In the genomic region with DNA sequence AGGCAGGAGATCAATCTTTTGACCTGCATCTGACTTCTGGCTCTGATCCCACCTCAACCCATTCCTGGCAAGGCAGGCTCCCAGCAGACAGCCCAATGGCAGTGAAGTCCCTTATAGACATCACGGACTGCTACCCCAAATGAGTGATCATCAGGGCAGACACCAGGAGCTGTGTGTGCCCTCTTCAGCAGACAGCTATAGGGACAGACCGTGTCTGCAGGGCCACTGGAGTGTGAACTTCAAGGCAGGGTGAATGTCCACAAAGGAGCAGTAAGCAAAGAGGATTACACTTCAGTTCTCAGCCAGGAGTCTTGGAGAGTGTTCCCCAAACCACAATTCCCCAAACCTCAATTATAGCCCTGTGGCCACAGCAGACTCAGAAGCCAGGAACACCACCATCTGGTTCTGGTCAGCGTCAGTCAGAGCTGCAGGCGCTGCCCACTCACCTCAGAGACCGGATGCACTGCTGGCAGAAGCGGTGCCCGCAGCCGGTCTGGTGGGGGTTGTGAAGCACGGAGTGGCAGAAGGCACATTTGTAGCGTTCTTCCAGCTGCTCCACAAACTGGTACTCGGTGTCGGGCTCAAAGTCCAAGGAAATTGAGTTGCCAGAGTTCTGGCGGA, we compare ENCODE assay signal across 9 mouse cellular contexts. TPM values are rescaled to one million over a fixed set of nuclear protein-coding genes. Genes with fewer than 3 reads are reported as not detected.
DNase-seq lines count a peak whose midpoint lies in the region; ATAC-seq and TF ChIP-seq lines count a peak whose summit lies in the region.
"Had no signal": no experiment of that assay in that cellular context is flagged by ENCODE, and none has a peak within 500 bp of the region (broad histone marks: within the 10 kb centered on the region; RNA-seq: fewer than 3 reads in every experiment).

No protein-coding gene starts in this region.

- WGBS in lung, embryonic 15.5 days: 36% methylated on average over 13 of the region's 13 CpGs
- WGBS in embryonic facial prominence, embryonic 12.5 days: 37% methylated on average over 13 of the region's 13 CpGs
- WGBS in heart, embryonic 14.5 days: 42% methylated on average over 13 of the region's 13 CpGs
- 40% methylated on average over 13 of the region's 13 CpGs for WGBS in stomach, embryonic 14.5 days

- no peaks in the 10 kb centered on the region for H3K9me3 ChIP-seq in lung, embryonic 15.5 days
- H3K9me3 ChIP-seq in embryonic facial prominence, embryonic 12.5 days: 0 out of 2 replicates have a peak, but pooled peaks cover 2% of the 10 kb centered on the region
- no peaks in the 10 kb centered on the region for H3K9me3 ChIP-seq in heart, embryonic 14.5 days (ENCODE audit: control insufficient read depth, low read length)
- H3K9me3 ChIP-seq in stomach, embryonic 14.5 days (ENCODE audit: control insufficient read depth, low read depth, low read length): no peaks in the 10 kb centered on the region

- no peak overlapping the region for H3K4me3 ChIP-seq in lung, embryonic 15.5 days
- no peak overlapping the region for H3K4me3 ChIP-seq in embryonic facial prominence, embryonic 12.5 days
- no peak overlapping the region for H3K4me3 ChIP-seq in heart, embryonic 14.5 days (ENCODE audit: control insufficient read depth in 1 of 2, insufficient read depth in 1 of 2, low read depth in 1 of 2, low read length in 2 of 2)
- H3K4me3 ChIP-seq in left cerebral cortex, adult 2 months: no peak overlapping the region
- no peak overlapping the region for H3K4me3 ChIP-seq in stomach, embryonic 14.5 days (ENCODE audit: low read depth, low read length)

- no peaks in the 10 kb centered on the region for H3K27me3 ChIP-seq in lung, embryonic 15.5 days
- H3K27me3 ChIP-seq in embryonic facial prominence, embryonic 12.5 days: no peaks in the 10 kb centered on the region
- no peaks in the 10 kb centered on the region for H3K27me3 ChIP-seq in heart, embryonic 14.5 days (ENCODE audit: control insufficient read depth, insufficient read depth, low read length)
- no peaks in the 10 kb centered on the region for H3K27me3 ChIP-seq in stomach, embryonic 14.5 days (ENCODE audit: control insufficient read depth, insufficient read depth, low read length)

- no peak; the same call in 1 of the 2 replicates for ATAC-seq in lung, embryonic 15.5 days (ENCODE audit: borderline replicate concordance, extremely low read depth, low FRiP score, low TSS enrichment)
- ATAC-seq in embryonic facial prominence, embryonic 12.5 days (ENCODE audit: insufficient number of reproducible peaks, insufficient read depth, low FRiP score, low TSS enrichment): no peak
- no peak for ATAC-seq in heart, embryonic 14.5 days (ENCODE audit: insufficient number of reproducible peaks, insufficient read depth, low FRiP score, low read depth)
- ATAC-seq in stomach, embryonic 14.5 days (ENCODE audit: insufficient number of reproducible peaks, insufficient read depth, low FRiP score, low read depth): 0 out of 2 replicates have a peak, but pooled peaks have one; percentile 8

- TF ChIP-seq CTCF in left cerebral cortex, adult 2 months (IDR thresholded peaks at IDR 0.05): no peak

- H3K27ac ChIP-seq in lung, embryonic 15.5 days: peak overlapping the region; percentile 60
- H3K27ac ChIP-seq in embryonic facial prominence, embryonic 12.5 days: peak overlapping the region; percentile 41; the same call in 1 of the 2 replicates
- peak overlapping the region; percentile 4 to 61 for H3K27ac ChIP-seq in heart, embryonic 14.5 days (replicated peaks in 1 of 2; ENCODE audit: control insufficient read depth in 1 of 2, insufficient read depth in 1 of 2, low read depth in 2 of 2, low read length in 2 of 2)
- H3K27ac ChIP-seq in left cerebral cortex, adult 2 months: peak overlapping the region; percentile 32; the same call in 1 of the 2 replicates
- H3K27ac ChIP-seq in stomach, embryonic 14.5 days (ENCODE audit: low read length): peak overlapping the region; percentile 52; the same call in 1 of the 2 replicates
- H3K27ac ChIP-seq: liver, embryonic 14.5 days had no signal

- no peak for DNase-seq in lung, adult 18-20 months
- peak in 1 of 2 experiments; percentile 55 for DNase-seq in left cerebral cortex, adult 2 months (ENCODE audit: extremely low spot score in 1 of 2, low spot score in 2 of 2)
- DNase-seq in urinary bladder, postnatal 14 days (ENCODE audit: low spot score): no peak
- no peak for DNase-seq in frontal cortex, postnatal 36 days (ENCODE audit: low spot score in 2 of 2)

- peaks cover 20% of the 10 kb centered on the region for H3K36me3 ChIP-seq in lung, embryonic 15.5 days
- H3K36me3 ChIP-seq in embryonic facial prominence, embryonic 12.5 days: 0 out of 2 replicates have a peak, but pooled peaks cover 15% of the 10 kb centered on the region
- peaks cover 34% of the 10 kb centered on the region for H3K36me3 ChIP-seq in heart, embryonic 14.5 days (ENCODE audit: control insufficient read depth, insufficient read depth, low read length)
- peaks cover 11% of the 10 kb centered on the region for H3K36me3 ChIP-seq in stomach, embryonic 14.5 days (ENCODE audit: control insufficient read depth, insufficient read depth, low read length)

- peak overlapping the region; percentile 34 for H3K4me2 ChIP-seq in lung, embryonic 15.5 days
- peak overlapping the region; percentile 32 for H3K4me2 ChIP-seq in embryonic facial prominence, embryonic 12.5 days (replicated peaks)
- peak overlapping the region; percentile 2 for H3K4me2 ChIP-seq in heart, embryonic 14.5 days (ENCODE audit: low read length)
- peak overlapping the region; percentile 26; the same call in 1 of the 2 replicates for H3K4me2 ChIP-seq in stomach, embryonic 14.5 days (replicated peaks; ENCODE audit: low read depth, low read length)

- intact Hi-C loops in left cerebral cortex, adult 2 months (cut with DNase I): no loop called here

- H3K4me1 ChIP-seq in lung, embryonic 15.5 days: peaks cover 31% of the 10 kb centered on the region
- H3K4me1 ChIP-seq in embryonic facial prominence, embryonic 12.5 days: peaks cover 20% of the 10 kb centered on the region
- H3K4me1 ChIP-seq in heart, embryonic 14.5 days (ENCODE audit: control insufficient read depth in 2 of 2, insufficient read depth in 2 of 2, low read length in 2 of 2): peaks cover 14 to 19% of the 10 kb centered on the region in 2 experiments
- H3K4me1 ChIP-seq in stomach, embryonic 14.5 days (ENCODE audit: control insufficient read depth, insufficient read depth, low read length): peaks cover 15% of the 10 kb centered on the region

- H3K9ac ChIP-seq in lung, embryonic 15.5 days: no peak overlapping the region
- H3K9ac ChIP-seq in embryonic facial prominence, embryonic 12.5 days: no peak overlapping the region
- H3K9ac ChIP-seq in heart, embryonic 14.5 days (ENCODE audit: low read length): no peak overlapping the region; the same call in 1 of the 2 replicates
- H3K9ac ChIP-seq in stomach, embryonic 14.5 days (replicated peaks; ENCODE audit: low read depth, low read length): no peak overlapping the region
- H3K9ac ChIP-seq: liver, embryonic 14.5 days had no signal

RNA-seq across cellular contexts. Expression of a gene that starts 22.3 kb away (rescaled TPM):
- polyA plus RNA-seq in lung, embryonic 15.5 days (2015; fragmentation: Nextera tagmentation; extraction: Ambion mirVana): 22.0 and 22.4 TPM in 2 replicates
- polyA plus RNA-seq in embryonic facial prominence, embryonic 12.5 days (2016; fragmentation: Nextera tagmentation; extraction: Ambion mirVana): 13.1 and 14.4 TPM in 2 replicates
- 11.0 and 16.9 TPM in 2 replicates for polyA plus RNA-seq in heart, embryonic 14.5 days (2014; fragmentation: Nextera tagmentation; extraction: Ambion mirVana)
- total RNA-seq in left cerebral cortex, adult 2 months (2021): 1 to 10 TPM; 4.5 to 7.6 TPM
- 28.8 and 30.4 TPM in 2 replicates for polyA plus RNA-seq in stomach, embryonic 14.5 days (2014; fragmentation: Nextera tagmentation; extraction: Ambion mirVana)
